Comparison of ENCODE assay signal across 18 mouse cellular contexts in the genomic region with DNA sequence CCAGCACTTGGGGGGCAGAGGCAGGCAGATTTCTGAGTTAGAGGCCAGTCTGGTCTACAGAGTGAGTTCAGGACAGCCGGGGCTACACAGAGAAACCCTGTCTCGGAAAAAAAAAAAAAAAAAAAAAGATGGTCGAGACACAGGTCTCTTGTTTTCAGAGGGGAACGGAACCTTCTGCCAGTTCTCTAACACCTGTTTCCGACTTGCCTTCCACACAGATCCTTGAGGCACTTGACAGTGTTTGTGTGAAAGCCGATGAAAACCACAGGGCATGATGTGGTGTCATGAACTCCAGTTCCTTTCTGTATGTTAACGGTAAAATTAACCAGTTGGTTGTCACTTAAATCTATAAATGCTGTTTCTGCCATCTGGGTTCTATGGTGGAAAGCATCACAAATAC. TPM values are rescaled to one million over a fixed set of nuclear protein-coding genes. Genes with fewer than 3 reads are reported as not detected.
DNase-seq lines count a peak whose midpoint lies in the region; ATAC-seq lines count a peak whose summit lies in the region.
"Had no signal": no experiment of that assay in that cellular context is flagged by ENCODE, and none has a peak within 500 bp of the region (broad histone marks: within the 10 kb centered on the region; RNA-seq: fewer than 3 reads in every experiment).

No protein-coding gene starts in this region.

- no peaks in the 10 kb centered on the region for H3K27me3 ChIP-seq in splenic B cell, adult 2 months (ENCODE audit: control insufficient read depth, insufficient read depth, low read length, poor library complexity, severe bottlenecking)
- H3K27me3 ChIP-seq in hindbrain, embryonic 10.5 days (ENCODE audit: insufficient read depth, poor library complexity, severe bottlenecking) = no peaks in the 10 kb centered on the region
- H3K27me3 ChIP-seq: heart, embryonic 13.5 days; hindbrain, embryonic 15.5 days; kidney, embryonic 15.5 days; liver, embryonic 15.5 days had no signal

- H3K27ac ChIP-seq in hindbrain, embryonic 10.5 days = no peak overlapping the region
- H3K27ac ChIP-seq: heart, embryonic 13.5 days; hindbrain, embryonic 15.5 days; kidney, embryonic 15.5 days; limb, embryonic 10.5 days; liver, embryonic 15.5 days; macrophage had no signal

- DNase-seq in 416B (ENCODE audit: low read depth) = peak; percentile 49
- peak; percentile 60 for DNase-seq in CD4-positive, CD25-positive, alpha-beta regulatory T cell, adult 2 months (ENCODE audit: low read depth, low spot score)
- DNase-seq in splenic B cell, adult 2 months (ENCODE audit: low read depth, low spot score) = peak; percentile 66
- no peak for DNase-seq in hindbrain, embryonic 10.5 days (ENCODE audit: low spot score)
- no peak for DNase-seq in adipocyte (ENCODE audit: low spot score)
- no peak for DNase-seq in kidney, postnatal 10 days
- DNase-seq in right cerebral cortex, adult 18-20 months = no peak
- DNase-seq: adrenal gland, postnatal 10 days; cerebellum, postnatal 14 days; gastrocnemius, postnatal 14 days; right cerebral cortex, postnatal 25 days had no signal

- 0 out of 2 replicates have a peak, but pooled peaks cover 2% of the 10 kb centered on the region for H3K36me3 ChIP-seq in splenic B cell, adult 2 months (ENCODE audit: control insufficient read depth, insufficient read depth, low read length, poor library complexity, severe bottlenecking)
- peaks cover 15% of the 10 kb centered on the region for H3K36me3 ChIP-seq in hindbrain, embryonic 10.5 days

- no peaks in the 10 kb centered on the region for H3K9me3 ChIP-seq in hindbrain, embryonic 10.5 days
- H3K9me3 ChIP-seq: heart, embryonic 13.5 days; hindbrain, embryonic 15.5 days; kidney, embryonic 15.5 days; limb, embryonic 10.5 days; liver, embryonic 15.5 days had no signal

- peaks cover 15% of the 10 kb centered on the region for H3K4me1 ChIP-seq in hindbrain, embryonic 10.5 days (replicated peaks)

- H3K4me3 ChIP-seq in hindbrain, embryonic 10.5 days = no peak overlapping the region
- H3K4me3 ChIP-seq: heart, embryonic 13.5 days; hindbrain, embryonic 15.5 days; kidney, embryonic 15.5 days; limb, embryonic 10.5 days; liver, embryonic 15.5 days had no signal

- ATAC-seq in hematopoietic stem cell, adult 5-6 weeks (replicated peaks in 1 of 2; ENCODE audit: insufficient read depth in 1 of 2, low FRiP score in 2 of 2, low TSS enrichment in 1 of 2, low read depth in 1 of 2, poor library complexity in 2 of 2, severe bottlenecking in 2 of 2) = peak; percentile 81 to 86

- WGBS in hindbrain, embryonic 10.5 days = 87% methylated on average over 7 of the region's 7 CpGs

RNA-seq across cellular contexts. Expression of a gene that starts 6.0 kb away (rescaled TPM):
- 177 and 217 TPM in 2 replicates for total RNA-seq in hematopoietic stem cell, adult 5-6 weeks (2017)
- 21.6 and 23.1 TPM in 2 replicates for polyA plus RNA-seq in hindbrain, embryonic 10.5 days (2016; fragmentation: Nextera tagmentation; extraction: Ambion mirVana)

Comparison
In these comparisons a context has a peak if more than half of its experiments do, and no peak if none do; other contexts are left out.
1. DNase-seq: peak in 416B (single experiment), CD4-positive, CD25-positive, alpha-beta regulatory T cell, adult 2 months (single experiment) and splenic B cell, adult 2 months (single experiment); none in hindbrain, embryonic 10.5 days (single experiment), adipocyte (single experiment), kidney, postnatal 10 days (single experiment) and right cerebral cortex, adult 18-20 months (single experiment).